Mouse (Mus musculus): ENCODE results near the gene Lingo1.

GRCm38 (mm10) chr9:56828146-56828545 lies 31.9 kb upstream of the Lingo1 start:
- TF ChIP-seq CTCF (IDR thresholded peaks at IDR 0.05; ENCODE audit: insufficient read depth, low read length) (no peak), POLR2A (IDR thresholded peaks at IDR 0.05; ENCODE audit: borderline replicate concordance, extremely low read depth, low read depth, low read length) (no peak)

Measured in lung, adult 2 months (tissue).